Mouse (Mus musculus): ENCODE data around the gene C2cd5. TPM values are rescaled to one million over a fixed set of nuclear protein-coding genes. Genes with fewer than 3 reads are reported as not detected.

The C2cd5 gene
- total RNA-seq, 2 experiments from 2014 or later, result 19.5 to 34.9 TPM

GRCm38 (mm10) chr6:142979665-142980660 lies 120.0 kb downstream of the C2cd5 start:
- DNase-seq, result no peak

- DNase-seq, result no peak
These were observed 122.7 kb downstream of the C2cd5 start for GRCm38 (mm10) chr6:142977221-142977620.

GRCm38 (mm10) chr6:142973289-142973688 lies 126.7 kb downstream of the C2cd5 start:
- no peak for DNase-seq

GRCm38 (mm10) chr6:142972205-142972604 lies 127.7 kb downstream of the C2cd5 start:
- no peak for DNase-seq

GRCm38 (mm10) chr6:142967407-142967806 lies 132.5 kb downstream of the C2cd5 start:
- DNase-seq, result no peak

GRCm38 (mm10) chr6:142964531-142965385 lies 135.2 kb downstream of the C2cd5 start:
- peak; percentile 67 for DNase-seq

- peak; percentile 31 for DNase-seq
These were observed 135.8 kb downstream of the C2cd5 start, which contains the start of gene St8sia1 for GRCm38 (mm10) chr6:142964076-142964530. Gene St8sia1, minus strand, starts transcription at chr6:142964452.

GRCm38 (mm10) chr6:142963480-142964075 lies 136.4 kb downstream of the C2cd5 start:
- DNase-seq, result peak; percentile 3

- no peak for DNase-seq
These were observed 137.1 kb downstream of the C2cd5 start for GRCm38 (mm10) chr6:142962881-142963280.

GRCm38 (mm10) chr6:142962476-142962875 lies 137.5 kb downstream of the C2cd5 start:
- DNase-seq, result no peak

- DNase-seq, result no peak
These were observed 138.1 kb downstream of the C2cd5 start for GRCm38 (mm10) chr6:142961721-142962455.

Other genes starting within 250 kb of the C2cd5 start
- 1 to 10 TPM; 1.7 to 2.5 TPM for gene St8sia1, start 135.7 kb downstream of the C2cd5 start, total RNA-seq (2021)
- 10 to 100 TPM; 79.6 to 81.5 TPM for gene Etnk1, start 67.1 kb upstream of the C2cd5 start, total RNA-seq (2021)